Mouse (Mus musculus) heart, adult 2 months (tissue): ENCODE measurements around the gene Pla2g3.

Source experiments
- CTCF ChIP-seq: fragments of 200-600 bp; IDR thresholded peaks from 2 replicates; pipeline ENCODE4 v1.8.1; 2022; ENCODE audit warnings: antibody characterized with exemption, mild to moderate bottlenecking, moderate library complexity
- EP300 ChIP-seq: fragments of 200-500 bp; IDR thresholded peaks from 2 replicates; pipeline ENCODE4 v1.6.1; 2011; ENCODE audit warnings: low read depth, low read length, control low read depth; ENCODE audit not compliant: insufficient read depth
- POLR2A ChIP-seq: fragments of 200-500 bp; IDR thresholded peaks from 2 replicates; pipeline ENCODE4 v1.6.1; 2011; ENCODE audit warnings: mild to moderate bottlenecking, low read depth, low read length, control low read depth; ENCODE audit not compliant: insufficient read depth

- TF ChIP-seq CTCF = no peak
- TF ChIP-seq EP300 = no peak
- TF ChIP-seq POLR2A = no peak
Observed at GRCm38 (mm10) chr11:3541932-3542331, 53.8 kb downstream of the Pla2g3 start.
